8 mouse cellular contexts compared by ENCODE assay signal in the genomic region with DNA sequence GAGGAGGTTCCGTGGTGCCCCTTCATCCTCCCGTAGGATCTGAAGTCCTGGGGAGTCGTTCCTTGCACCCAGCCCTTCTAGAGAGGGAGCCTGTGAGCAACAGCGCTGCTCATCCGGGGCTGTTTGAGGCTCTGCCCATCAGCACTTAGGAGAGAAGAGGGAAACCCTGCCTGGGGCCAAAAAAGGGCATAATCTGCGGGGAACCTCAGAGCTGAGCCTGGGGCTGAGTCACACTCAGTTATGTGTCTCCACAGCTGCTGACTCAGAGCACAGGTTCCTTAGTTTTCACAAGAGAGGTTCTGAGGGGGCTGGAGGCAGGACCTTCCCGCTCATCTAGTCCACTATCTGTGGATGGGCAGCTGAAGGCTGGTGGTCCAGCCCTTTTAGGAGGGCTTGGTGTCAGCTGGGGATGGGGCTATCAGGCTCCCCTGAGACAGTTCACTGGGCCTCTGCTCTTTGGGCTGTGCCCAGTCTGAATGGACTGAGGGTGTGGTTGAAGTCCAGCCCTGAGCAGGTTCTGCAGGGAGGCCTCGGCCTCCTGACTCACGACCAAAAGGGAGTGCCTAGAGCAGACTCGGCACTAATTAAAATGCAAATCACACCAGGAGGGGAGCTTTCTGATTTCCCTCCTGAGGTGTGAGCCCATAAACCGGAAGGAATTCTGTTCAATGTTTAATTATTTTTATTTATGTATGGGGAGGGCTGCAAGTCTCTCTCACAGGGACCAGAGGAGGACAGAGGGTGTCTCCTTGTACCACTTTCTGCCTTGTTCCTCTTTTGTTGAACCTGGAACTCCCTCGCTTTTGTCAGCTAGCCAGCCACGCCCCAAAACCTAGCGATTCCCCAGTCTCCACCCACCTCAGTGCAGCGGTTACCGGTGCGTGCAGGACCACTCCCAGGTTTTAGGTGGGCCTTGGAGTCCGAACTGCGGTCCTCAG. TPM values are rescaled to one million over a fixed set of nuclear protein-coding genes. Genes with fewer than 3 reads are reported as not detected.
DNase-seq lines count a peak whose midpoint lies in the region; ATAC-seq lines count a peak whose summit lies in the region.

No protein-coding gene starts in this region.

- no peak; the same call in 1 of the 2 replicates for ATAC-seq in midbrain, embryonic 15.5 days (replicated peaks)

- no peaks in the 10 kb centered on the region for H3K9me3 ChIP-seq in midbrain, embryonic 15.5 days

- peaks cover 15% of the 10 kb centered on the region for H3K4me1 ChIP-seq in midbrain, embryonic 15.5 days

- DNase-seq in kidney, postnatal 25 days, result peak; percentile 26 to 59
- DNase-seq in kidney, postnatal 14 days, result no peak
- DNase-seq in adrenal gland, adult 2 months, result peak; percentile 86
- DNase-seq in gastrocnemius, postnatal 25 days, result peak; percentile 38
- peak; percentile 33 to 57 for DNase-seq in kidney, postnatal 4 days
- DNase-seq in urinary bladder, postnatal 14 days (ENCODE audit: low spot score), result peak; percentile 82
- no peak for DNase-seq in thymus, postnatal 25 days

- no peak overlapping the region for H3K4me3 ChIP-seq in midbrain, embryonic 15.5 days

- H3K4me2 ChIP-seq in midbrain, embryonic 15.5 days, result peak overlapping the region; percentile 29

- peaks cover 10% of the 10 kb centered on the region; the same call in 1 of the 2 replicates for H3K27me3 ChIP-seq in midbrain, embryonic 15.5 days (replicated peaks)

- WGBS in midbrain, embryonic 15.5 days, result 8% methylated on average over 19 of the region's 19 CpGs

- no peak overlapping the region for H3K27ac ChIP-seq in midbrain, embryonic 15.5 days

- no peaks in the 10 kb centered on the region for H3K36me3 ChIP-seq in midbrain, embryonic 15.5 days (replicated peaks)

- no peak overlapping the region for H3K9ac ChIP-seq in midbrain, embryonic 15.5 days

RNA-seq across cellular contexts. Expression of gene Capn2, which starts 10.8 kb away (rescaled TPM):
- 100 to 1,000 TPM in 1 of 2 experiments, 10 to 100 TPM in 1; 67.7 to 105 TPM for total RNA-seq in adrenal gland, adult 2 months (2021)
- 25.9 and 34.3 TPM in 2 replicates for polyA plus RNA-seq in adrenal gland, adult 2 months (2012; rRNA removed)
- total RNA-seq in gastrocnemius, postnatal 25 days (2021), result 10 to 100 TPM; 52.0 to 59.4 TPM
- 85.6 and 86.2 TPM in 2 replicates for polyA plus RNA-seq in midbrain, embryonic 15.5 days (2015; fragmentation: Nextera tagmentation; extraction: Ambion mirVana)

RNA-seq across cellular contexts. Expression of gene Capn8, which starts 36.6 kb away (rescaled TPM):
- under 1 TPM; 0.17 to 0.38 TPM for total RNA-seq in adrenal gland, adult 2 months (2021)
- polyA plus RNA-seq in adrenal gland, adult 2 months (2012; rRNA removed), result not detected in 2 replicates
- total RNA-seq in gastrocnemius, postnatal 25 days (2021), result not detected
- polyA plus RNA-seq in midbrain, embryonic 15.5 days (2015; fragmentation: Nextera tagmentation; extraction: Ambion mirVana), result 0.06 and 0.11 TPM in 2 replicates

Comparison
In these comparisons a context has a peak if more than half of its experiments do, and no peak if none do; other contexts are left out.
1. DNase-seq: peak in kidney, postnatal 25 days (2 of 2), adrenal gland, adult 2 months (single experiment), gastrocnemius, postnatal 25 days (single experiment), kidney, postnatal 4 days (2 of 2) and urinary bladder, postnatal 14 days (single experiment); none in kidney, postnatal 14 days (single experiment) and thymus, postnatal 25 days (single experiment).